Mouse (Mus musculus) adrenal gland, postnatal 25 days (tissue): ENCODE measurements at regions not wholly inside any gene's neighbourhood (a gene's known extent, or its start where the extent isn't known, plus 50 kb on each side); places are given as distances from the start of the nearest gene placed in this dataset.
"Not testable (repeated sequence)": the region's sequence is repeated elsewhere in the genome, so short reads cannot be mapped to it uniquely, and the experiment has no call there.

Experiments used
- DNase-seq: peaks from one replicate; pipeline ENCODE4 v3.0.0; 2021; ENCODE audit warnings: mixed read lengths

- no peak for DNase-seq
Measured at GRCm38 (mm10) chr10:91447974-91448703, 267.0 kb upstream of the Tmpo start.

GRCm38 (mm10) chr10:91443321-91443720 is 262.2 kb upstream of the Tmpo start:
- DNase-seq: no peak

GRCm38 (mm10) chr10:91440051-91440450 is 258.9 kb upstream of the Tmpo start:
- DNase-seq: no peak

GRCm38 (mm10) chr10:91437917-91438316 is 256.8 kb upstream of the Tmpo start:
- no peak for DNase-seq

DNA sequence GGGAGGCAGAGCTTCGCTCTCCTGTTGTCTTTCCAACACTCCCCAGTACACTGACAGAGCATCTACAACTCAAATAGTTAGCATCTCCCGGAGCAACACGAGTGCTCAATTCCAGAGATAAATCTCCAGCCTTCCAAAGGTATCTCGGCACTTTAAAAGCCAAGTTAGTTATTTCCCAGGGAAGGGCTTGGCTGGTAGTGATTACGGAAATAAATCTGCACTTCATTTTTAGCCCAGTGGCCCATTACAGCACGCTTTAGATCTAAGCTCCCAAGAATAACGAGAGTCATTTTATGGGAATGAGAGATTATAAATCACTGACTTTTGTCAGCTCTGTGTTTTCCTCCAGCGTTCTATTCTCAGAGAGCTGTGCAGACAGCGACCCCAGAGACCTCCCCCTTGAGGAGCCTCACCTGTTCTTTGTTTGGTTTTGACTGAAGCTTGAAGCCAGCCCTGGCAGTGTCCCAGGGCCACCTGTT is 255.0 kb upstream of the Tmpo start:
- DNase-seq: no peak

DNA sequence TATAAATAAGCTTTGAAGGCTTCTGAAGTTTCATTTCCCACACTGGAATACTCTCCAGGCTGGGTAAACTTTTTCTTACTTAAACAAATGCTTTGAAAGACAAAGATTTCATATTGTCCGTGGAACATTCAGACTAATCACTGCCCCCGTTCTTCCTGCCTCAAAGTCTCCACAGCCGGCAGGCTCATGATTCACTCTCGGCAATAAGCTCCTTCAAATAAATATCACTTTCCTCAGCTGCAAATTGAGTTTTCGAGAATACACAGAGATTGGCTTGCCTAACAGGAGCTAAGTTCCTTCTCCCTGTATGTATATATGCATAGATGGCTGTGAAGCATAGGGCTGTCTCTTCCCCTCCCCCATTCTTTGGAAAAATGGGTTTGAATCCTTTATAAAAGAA is 249.2 kb upstream of the Tmpo start:
- DNase-seq: no peak

GRCm38 (mm10) chr10:91426584-91426983 is 245.5 kb upstream of the Tmpo start:
- no peak for DNase-seq

- not testable (repeated sequence) for DNase-seq
Measured at GRCm38 (mm10) chr10:91425625-91426385, 244.7 kb upstream of the Tmpo start.

GRCm38 (mm10) chr10:91424786-91425185 is 243.7 kb upstream of the Tmpo start:
- DNase-seq: no peak

- DNase-seq: no peak
Measured at GRCm38 (mm10) chr10:91387255-91387654, 206.1 kb upstream of the Tmpo start.

GRCm38 (mm10) chr10:91384372-91384771 is 203.3 kb upstream of the Tmpo start:
- DNase-seq: no peak

GRCm38 (mm10) chr10:91376683-91377082 is 195.6 kb upstream of the Tmpo start:
- no peak for DNase-seq

DNA sequence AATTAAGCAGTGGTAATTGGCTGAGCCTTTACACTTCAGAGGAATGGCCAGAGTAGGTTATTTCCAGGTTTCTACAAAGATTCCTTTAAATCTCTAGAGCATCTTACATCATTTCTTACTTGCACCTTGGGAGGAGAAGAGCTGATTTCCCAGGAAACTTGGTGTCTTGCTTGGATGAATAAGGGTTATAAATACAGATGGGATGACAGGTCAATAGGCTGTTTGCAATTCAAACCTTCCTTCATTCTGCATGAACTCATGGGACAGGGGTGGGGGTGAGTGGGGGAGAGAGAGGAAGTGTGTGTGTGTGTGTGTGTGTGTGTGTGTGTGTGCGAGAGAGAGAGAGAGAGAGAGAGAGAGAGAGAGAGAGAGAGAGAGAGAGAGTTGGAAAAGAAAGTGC is 186.4 kb upstream of the Tmpo start:
- DNase-seq: no peak

GRCm38 (mm10) chr10:91362587-91362986 is 181.5 kb upstream of the Tmpo start:
- no peak for DNase-seq

GRCm38 (mm10) chr10:91361621-91362020 is 180.5 kb upstream of the Tmpo start:
- no peak for DNase-seq

DNA sequence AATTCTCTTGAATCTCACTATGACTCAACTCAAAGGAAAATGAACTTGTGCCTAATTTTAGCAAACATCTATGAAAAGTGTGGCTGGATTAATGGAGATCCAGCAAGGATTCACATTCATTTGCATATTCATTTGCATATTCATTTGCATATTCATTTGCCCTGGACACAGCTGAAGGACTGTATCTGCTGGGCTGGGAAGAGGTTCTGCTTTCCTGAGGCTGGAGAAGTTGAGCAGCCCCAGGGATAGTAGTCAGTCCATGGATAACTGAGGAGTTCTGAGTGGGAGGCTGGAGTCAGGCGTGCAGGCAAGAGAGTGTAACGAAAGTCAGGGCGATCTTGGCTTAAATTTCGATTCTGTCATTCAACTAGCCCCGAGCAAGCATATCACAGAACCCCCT is 164.3 kb upstream of the Tmpo start:
- DNase-seq: no peak

DNA sequence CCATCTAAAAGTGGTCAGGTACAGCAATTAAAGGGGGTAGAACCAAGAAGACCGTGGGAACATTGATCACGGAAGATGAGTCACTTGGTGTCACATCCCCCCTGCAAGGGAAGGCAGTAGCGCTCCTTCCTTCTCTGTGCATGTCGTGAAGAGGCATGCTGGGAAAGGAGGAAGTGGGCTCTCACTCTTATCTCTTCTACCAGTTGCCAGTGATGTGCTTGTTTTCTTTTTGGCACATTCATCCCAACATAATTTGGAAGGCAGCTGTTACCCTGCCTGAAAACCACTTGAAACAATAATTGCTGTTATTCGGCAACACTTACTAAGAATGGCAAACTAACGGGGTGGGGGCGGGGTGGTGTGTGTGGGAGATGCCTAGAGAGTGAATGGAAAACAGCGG is 161.0 kb upstream of the Tmpo start:
- no peak for DNase-seq

DNA sequence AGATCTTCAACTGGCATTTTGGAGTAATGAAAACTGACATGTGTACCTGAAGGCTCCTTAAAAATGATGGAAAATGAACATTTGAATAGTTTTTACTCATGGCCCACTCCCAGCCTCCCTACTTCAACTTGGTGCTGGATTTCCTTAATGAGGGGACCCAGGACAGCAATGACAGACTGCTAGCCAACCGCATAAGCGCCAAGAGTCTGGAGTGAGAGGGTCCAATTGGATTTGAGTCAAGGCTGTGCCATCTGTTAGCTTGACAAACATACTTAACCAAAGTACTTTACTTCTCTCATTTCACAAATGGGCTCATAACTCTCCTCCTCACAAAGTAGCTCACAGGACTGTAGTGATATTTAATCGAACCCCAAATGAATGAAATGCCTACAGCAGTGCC is 158.2 kb upstream of the Tmpo start:
- no peak for DNase-seq

DNA sequence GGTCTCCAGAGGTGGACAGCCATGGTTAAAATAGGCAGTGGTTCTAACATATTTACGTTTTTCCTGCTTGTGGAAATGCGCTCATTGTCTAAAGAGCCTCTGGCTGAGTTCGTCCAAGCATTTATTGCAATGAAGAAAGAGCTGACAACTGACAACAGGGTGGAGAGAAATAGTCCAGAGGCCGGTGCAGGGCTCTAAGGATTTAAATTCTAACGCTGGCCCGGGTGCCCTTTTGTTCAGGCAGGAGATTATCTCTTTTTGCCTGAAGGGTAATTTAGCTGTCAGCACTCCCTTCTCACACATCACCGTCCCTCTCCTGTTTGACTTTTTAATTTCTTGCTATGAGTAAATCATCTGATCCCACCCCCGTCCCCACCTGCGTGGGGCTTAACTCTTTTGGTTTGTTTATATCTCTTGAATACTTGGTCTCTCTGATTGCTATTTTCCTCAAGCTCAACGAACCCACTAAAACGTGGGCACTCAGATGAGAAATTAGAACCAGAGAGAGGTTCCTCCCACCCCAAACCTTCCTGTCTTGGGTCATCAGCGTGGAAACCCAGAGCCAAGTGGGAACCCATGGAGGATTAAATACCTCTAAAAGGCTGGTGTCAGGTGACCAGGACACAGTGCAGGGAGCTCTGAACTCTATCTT is 145.7 kb upstream of the Tmpo start:
- no peak for DNase-seq

- no peak for DNase-seq
Measured at GRCm38 (mm10) chr10:91326144-91326655, 145.1 kb upstream of the Tmpo start.

GRCm38 (mm10) chr10:91321226-91321625 is 140.1 kb upstream of the Tmpo start:
- no peak for DNase-seq

DNA sequence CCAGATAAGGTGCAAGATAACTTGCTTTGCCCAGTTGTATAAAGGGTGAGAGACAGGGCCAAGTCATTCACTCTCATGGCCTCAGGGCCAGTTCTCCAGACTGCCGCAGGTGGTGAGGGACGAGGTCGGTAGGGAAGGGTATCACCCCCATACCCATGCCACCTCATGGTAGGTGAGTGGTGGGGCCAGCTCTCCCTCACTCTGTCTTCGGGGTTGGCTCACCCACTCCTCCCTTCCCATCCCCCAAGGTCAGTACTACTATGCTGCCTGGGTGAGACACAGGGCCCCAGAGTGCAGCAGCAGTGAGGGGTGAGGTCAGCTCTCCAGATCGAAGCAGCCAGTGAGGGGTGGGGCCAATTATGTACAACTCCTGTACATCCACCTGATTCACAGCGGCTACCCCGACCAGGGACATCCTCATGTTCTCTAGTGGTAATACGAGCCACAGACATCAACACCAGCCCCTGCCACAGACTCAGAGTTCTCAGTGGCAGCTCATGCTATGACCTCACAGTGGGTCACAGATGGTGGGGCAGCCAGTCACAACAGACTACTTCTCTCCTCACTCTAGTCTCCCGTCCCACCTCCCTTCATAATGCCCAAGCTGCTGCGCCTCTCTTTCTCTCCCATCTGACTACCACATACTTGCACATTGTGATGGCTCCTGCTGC is 138.5 kb upstream of the Tmpo start:
- no peak for DNase-seq
